Mouse (Mus musculus): ENCODE measurements around the gene Plekha8.

DNA sequence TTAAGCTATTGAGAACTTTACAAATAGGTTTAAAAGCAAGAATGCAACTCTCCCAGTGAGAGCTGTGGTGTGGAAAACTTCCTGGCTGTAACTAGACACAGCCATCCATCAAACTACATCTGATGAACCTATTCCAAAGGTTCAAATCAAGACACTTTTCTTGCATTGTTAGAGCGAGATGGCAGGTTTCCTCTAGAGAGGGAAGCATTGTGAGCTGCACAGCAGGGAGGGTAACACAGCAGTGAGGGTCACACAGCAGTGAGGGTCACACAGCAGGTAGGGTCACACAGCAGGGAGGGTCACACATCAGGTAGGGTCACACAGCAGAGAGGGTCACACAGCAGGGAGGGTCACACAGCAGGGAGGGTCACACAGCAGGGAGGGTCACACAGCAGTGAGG lies 6.7 kb upstream of the Plekha8 start:
- TF ChIP-seq POLR2A (IDR thresholded peaks at IDR 0.05; ENCODE audit: extremely low read depth, insufficient read depth, low read length) (no peak), CTCF (IDR thresholded peaks at IDR 0.05; ENCODE audit: low read depth, low read length) (no peak)
